Mouse (Mus musculus): ENCODE measurements at regions not wholly inside any gene's neighbourhood (a gene's known extent, or its start where the extent isn't known, plus 50 kb on each side); places are given as distances from the start of the nearest gene placed in this dataset.
"Not testable (repeated sequence)": the region's sequence is repeated elsewhere in the genome, so short reads cannot be mapped to it uniquely, and the experiment has no call there.

DNA sequence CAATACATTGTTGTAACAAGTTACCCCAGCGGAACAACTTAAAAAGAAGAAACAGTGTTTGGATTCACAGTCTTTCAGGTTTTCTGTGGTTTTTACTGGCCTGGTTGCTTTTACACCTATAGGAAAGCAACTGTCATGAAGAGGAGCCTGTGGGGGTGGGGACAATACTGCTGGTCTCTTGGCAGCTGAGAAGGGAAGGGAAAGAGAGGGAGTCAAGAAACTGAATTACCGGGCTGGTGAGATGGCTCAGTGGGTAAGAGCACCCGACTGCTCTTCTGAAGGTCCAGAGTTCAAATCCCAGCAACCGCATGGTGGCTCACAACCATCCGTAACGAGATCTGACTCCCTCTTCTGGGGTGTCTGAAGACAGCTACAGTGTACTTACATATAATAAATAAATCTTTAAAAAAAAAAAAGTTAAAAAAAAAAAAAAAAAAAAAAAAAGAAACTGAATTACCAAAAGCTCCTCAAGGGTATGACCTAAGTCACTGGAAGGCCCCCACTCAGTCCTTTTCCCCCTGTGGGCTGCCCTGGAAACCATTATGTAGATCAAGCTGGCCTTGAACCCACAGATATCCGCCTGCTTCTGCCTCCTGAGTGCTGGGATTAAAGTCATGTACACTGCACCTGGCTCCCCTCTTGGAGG, 114.3 kb upstream of the Nebl start:
- DNase-seq (ENCODE audit: low spot score), result not testable (repeated sequence)

DNA sequence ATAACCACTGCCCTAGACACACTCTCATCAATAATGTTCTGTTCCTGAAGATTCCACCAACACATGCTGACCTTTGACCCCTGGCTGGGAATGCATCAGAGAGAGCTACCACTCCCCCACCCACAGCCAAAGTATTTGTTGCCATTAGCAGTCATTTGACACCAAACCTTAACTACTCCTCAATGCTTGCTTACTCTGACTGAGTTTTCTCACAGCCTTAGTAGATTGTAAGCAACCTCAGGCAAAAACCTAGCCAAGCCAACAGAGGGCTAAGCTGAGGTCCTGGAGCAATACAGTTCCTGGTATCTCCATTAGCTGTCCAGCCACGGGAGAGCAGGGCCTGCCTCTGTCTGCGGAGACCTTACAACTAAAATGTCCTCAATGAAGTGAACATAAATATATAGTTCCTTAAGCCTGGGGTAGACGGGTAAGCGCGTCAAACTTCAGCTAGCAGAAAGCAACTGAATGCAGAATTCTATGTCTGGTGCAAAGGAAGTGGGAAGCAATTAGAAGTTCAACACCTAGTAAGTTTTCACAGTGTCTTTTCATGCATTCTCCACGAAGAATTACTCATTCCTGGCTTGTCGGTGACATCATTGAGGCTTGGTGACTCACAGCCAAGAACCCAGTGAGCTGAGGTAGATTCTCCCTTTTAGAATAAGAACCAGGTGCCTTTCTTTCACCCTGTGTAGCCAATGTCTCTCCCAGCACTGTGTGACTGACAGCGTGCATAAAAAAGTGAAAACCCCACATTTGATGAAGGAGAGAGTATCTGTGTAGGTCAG, 113.6 kb upstream of the Nebl start:
- DNase-seq (ENCODE audit: low spot score), result no peak

DNA sequence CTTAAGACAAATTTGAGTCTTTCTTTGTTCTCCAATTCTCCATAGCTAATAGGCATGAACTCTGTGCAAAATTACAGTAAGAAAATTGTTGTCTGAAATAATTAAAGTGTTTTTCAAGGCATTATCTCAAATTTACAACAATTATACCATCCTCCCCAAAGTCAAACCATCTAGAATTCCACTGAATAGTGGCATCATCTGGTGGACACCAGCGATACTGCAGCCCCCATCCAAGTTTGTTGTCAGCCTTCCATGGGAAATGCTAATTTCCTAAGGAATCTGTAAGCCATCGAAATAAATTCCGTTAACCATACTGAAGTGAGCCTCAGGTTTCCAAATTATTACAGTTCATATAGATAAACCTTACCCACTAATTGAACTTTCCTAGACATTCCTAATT, 110.7 kb upstream of the Nebl start:
- DNase-seq (ENCODE audit: low spot score), result peak; percentile 49

DNA sequence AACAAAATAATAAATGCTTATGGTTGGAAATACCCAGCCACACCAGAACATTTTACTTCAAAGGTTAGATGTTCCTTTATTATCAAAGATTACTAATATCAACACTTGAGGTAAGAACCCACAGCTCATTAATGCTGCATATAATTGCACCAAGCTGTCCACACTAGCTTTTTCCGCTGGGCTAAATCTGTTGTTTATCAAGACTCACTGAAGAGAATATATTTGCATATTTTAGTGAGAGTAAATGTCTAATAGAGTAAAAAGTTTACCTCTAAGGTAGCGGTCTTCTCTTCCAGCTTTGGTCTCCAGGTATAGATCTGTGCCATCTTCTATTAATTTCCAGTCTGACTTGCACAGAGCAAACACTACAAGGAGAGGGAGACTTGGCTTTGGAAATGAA, 110.3 kb upstream of the Nebl start:
- DNase-seq (ENCODE audit: low spot score), result no peak

DNA sequence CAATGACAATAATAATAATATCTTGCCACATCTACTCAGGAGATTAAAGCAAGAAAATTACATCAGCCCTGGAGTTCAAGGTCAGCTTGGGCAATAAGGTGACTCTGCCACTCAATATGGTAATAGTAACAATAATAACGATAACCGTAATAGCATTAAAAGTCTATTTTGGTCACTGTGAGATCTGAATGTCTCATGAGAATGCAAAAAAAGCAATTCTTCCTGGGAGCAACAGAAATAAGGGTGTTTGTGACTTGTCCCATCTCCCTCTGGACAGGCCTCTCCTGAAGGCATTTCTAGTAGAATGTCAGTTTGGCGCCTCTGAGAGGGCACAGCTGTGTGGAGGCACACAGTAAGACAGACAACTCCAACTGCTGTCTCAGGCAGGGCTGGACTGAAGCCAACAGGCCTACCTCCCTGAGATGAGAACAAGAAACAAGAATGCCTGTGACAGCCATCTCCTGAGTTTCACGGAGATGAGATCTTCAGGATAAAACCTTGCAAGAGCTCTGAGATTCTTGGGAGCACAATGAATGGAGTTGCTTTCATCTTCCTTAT, 109.8 kb upstream of the Nebl start:
- no peak for DNase-seq (ENCODE audit: low spot score)

DNA sequence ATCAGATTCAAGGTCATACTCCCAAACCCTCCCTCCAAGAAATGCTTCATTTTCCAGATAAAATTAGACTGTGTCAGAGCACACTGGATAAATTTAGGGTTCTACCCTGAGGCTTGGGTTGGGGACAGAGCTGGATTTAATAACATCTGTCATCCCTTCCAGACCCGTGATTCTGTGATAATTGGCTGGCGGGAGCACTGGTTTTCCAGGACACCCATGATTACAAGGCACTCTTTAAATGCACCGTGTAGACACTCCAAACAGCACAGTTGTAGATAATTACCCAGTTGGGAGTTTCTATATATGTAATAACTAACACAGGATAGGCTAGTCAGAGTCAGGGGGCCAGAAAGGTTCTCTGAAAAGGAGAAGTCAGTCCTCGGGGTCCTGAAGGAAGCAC, 108.4 kb upstream of the Nebl start:
- DNase-seq (ENCODE audit: low spot score), result no peak

GRCm38 (mm10) chr2:17838859-17839581, 107.8 kb upstream of the Nebl start:
- peak; percentile 40 for DNase-seq (ENCODE audit: low spot score)

DNA sequence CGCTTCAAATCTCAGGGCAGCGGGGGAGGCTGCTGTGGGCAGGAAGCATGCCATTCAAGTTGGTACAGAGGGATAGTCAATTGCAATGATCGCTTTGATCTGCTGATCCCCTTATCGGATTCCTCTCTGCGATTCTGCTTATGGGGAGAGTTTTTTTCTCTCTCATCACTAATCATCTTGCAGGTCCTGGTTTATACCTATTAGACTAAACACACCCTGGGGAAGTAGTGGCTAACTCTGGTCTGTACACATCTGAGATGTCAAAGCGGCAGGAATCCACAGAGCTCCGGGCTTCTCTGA, 107.1 kb upstream of the Nebl start:
- no peak for DNase-seq (ENCODE audit: low spot score)

DNA sequence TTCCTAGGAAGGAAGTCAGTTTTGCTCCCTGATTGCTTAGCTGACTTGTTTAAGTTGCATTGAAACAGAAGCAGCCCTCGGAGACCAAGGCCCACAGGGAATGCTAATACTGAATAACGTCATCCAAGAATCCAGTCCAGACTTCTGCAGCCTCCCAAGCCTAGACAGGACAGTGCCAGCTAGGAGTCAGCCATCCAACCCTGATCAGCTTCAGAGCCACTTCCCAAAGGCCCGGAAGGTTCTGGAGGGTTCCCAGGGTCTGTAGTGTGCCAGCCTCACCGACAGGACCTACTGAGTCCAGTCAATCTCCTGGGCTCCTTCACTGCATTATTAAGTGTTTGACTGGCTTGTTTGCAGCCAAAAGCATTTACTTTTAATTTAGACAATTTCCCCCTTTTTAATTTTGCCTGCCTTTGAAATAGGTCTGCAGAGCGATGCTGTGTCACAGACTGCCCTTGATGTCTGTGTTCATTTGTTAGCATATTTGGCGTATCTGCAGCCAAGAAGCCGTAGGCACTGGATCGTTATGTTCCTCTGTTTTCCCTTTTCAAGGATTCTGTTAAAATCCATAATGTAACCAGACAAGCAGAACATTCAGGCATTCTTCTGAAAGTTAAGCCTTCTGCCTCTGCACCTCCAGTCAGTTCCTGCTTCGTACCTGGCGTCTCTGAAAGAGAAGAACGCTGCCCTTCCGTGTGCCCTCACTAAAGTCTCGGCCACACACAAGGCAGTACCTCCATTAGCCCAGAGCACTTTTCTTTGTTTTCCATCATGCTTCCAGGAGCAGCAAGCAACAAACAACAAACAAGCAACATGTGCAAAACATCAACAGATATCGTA, 106.5 kb upstream of the Nebl start:
- DNase-seq (ENCODE audit: low spot score), result no peak

- DNase-seq (ENCODE audit: low spot score), result no peak
Observed at GRCm38 (mm10) chr2:17832726-17833125, 101.5 kb upstream of the Nebl start.

GRCm38 (mm10) chr2:17830216-17830615, 99.0 kb upstream of the Nebl start:
- no peak for DNase-seq (ENCODE audit: low spot score)

DNA sequence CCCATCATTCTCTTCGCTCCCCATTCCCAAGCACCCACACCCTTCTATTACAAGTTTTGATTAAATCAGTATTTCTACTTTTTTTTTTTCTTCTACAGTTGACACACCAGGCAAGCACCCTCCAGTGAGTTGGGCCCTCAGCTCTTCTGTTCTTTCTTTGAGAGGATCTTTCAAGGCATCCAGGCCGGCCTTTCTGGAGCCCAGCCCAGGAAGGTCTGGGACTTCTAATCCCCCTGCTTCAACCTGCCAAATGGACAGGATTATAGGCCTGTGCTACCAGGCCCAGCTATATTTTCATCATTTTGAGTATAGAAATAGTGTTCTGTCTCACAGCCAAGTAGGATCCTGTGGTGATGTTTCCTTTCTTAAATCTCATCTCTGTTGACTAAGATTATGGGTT, 94.0 kb upstream of the Nebl start:
- no peak for DNase-seq (ENCODE audit: low spot score)

DNA sequence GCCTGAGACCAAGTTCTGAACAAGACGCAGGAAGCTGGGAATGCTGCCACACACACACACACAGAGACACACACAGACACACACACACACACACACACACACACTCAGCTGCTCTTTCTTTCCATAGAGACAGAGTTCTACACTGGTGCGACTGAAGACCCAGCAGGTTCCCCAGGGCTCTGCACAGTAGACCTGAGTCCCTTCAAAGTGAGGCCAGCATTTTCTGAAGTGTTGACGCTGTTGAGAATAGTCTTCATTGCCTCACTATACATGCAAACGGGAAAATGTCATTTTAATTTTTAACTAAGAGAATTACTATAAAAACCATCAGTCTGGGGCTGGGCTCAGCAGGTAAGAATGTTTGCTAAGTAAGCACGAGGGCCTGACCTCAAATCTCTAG, 92.9 kb upstream of the Nebl start:
- DNase-seq (ENCODE audit: low spot score), result no peak

GRCm38 (mm10) chr2:17822621-17823006, 91.3 kb upstream of the Nebl start:
- DNase-seq (ENCODE audit: low spot score), result no peak

GRCm38 (mm10) chr2:17821878-17822620, 90.8 kb upstream of the Nebl start:
- DNase-seq (ENCODE audit: low spot score), result no peak

GRCm38 (mm10) chr2:17811943-17812670, 80.8 kb upstream of the Nebl start:
- no peak for DNase-seq (ENCODE audit: low spot score)

Measured in retina, embryonic 14.5 days (tissue).